Mouse (Mus musculus) heart, embryonic 11.5 days (tissue): Measurements from ENCODE around the gene Dhrs13. TPM values are rescaled to one million over a fixed set of nuclear protein-coding genes. Genes with fewer than 3 reads are reported as not detected.
A peak's percentile ranks its signal among the peaks of the same experiment; 100 is the strongest.

Experiments used
- ATAC-seq: fragments of 200-750 bp; cut with Nextera tagmentation; replicated peaks from 2 replicates; pipeline ENCODE4 v1.8.0; 2017; ENCODE audit warnings: moderate library complexity; ENCODE audit not compliant: insufficient number of reproducible peaks, low FRiP score, low TSS enrichment
- H3K27ac ChIP-seq: fragments of 300-500 bp; sonication (generic); 2 replicates; pipeline ENCODE4 v1.5.1; 2014; ENCODE audit warnings: mild to moderate bottlenecking, low read depth, low read length
- H3K27me3 ChIP-seq: fragments of 300-500 bp; sonication (generic); 2 replicates; pipeline ENCODE4 v1.6.1; 2014; ENCODE audit warnings: mild to moderate bottlenecking, low read length, mixed read lengths; ENCODE audit not compliant: control insufficient read depth, insufficient read depth
- H3K36me3 ChIP-seq: fragments of 300-500 bp; sonication (generic); 2 replicates; pipeline ENCODE4 v1.6.1; 2014; ENCODE audit warnings: mild to moderate bottlenecking, low read length, moderate library complexity, mixed read lengths; ENCODE audit not compliant: control insufficient read depth, insufficient read depth
- H3K4me1 ChIP-seq: fragments of 300-500 bp; sonication (generic); 2 replicates; pipeline ENCODE4 v1.6.1; 2014; ENCODE audit warnings: low read length; ENCODE audit not compliant: control insufficient read depth, insufficient read depth
- H3K4me2 ChIP-seq: fragments of 300-500 bp; sonication (generic); 2 replicates; pipeline ENCODE4 v1.6.1; 2014; ENCODE audit warnings: mild to moderate bottlenecking, moderate library complexity
- H3K4me3 ChIP-seq: fragments of 300-500 bp; sonication (generic); 2 replicates; pipeline ENCODE4 v1.5.1; 2014; ENCODE audit warnings: low read depth, low read length
- H3K9ac ChIP-seq: fragments of 300-500 bp; sonication (generic); 2 replicates; pipeline ENCODE4 v1.6.1; 2014; ENCODE audit warnings: mild to moderate bottlenecking, low read depth, low read length, moderate library complexity
- H3K9me3 ChIP-seq: fragments of 300-500 bp; sonication (generic); replicated peaks from 2 replicates; pipeline ENCODE4 v1.6.1; 2016; ENCODE audit warnings: low read length; ENCODE audit not compliant: control insufficient read depth
- WGBS: fragments of 180-500 bp; shearing (Covaris S2); extraction: QIAGEN DNeasy Blood & Tissue Kit; methylation state at CpG from one replicate; pipeline ENCODE4 v1.1.7; 2014; ENCODE audit not compliant: insufficient replicate concordance; 5-methylcytosine and 5-hydroxymethylcytosine counted together
- polyA plus RNA-seq: library from polyadenylated mRNA; unstranded; fragments of >200 nt; fragmentation: Nextera tagmentation; extraction: Ambion mirVana; gene quantifications from 2 replicates; pipeline ENCODE4 v1.2.1, GENCODE M21; 2014

The Dhrs13 gene
- 12.3 and 15.8 TPM in 2 replicates for polyA plus RNA-seq

DNA sequence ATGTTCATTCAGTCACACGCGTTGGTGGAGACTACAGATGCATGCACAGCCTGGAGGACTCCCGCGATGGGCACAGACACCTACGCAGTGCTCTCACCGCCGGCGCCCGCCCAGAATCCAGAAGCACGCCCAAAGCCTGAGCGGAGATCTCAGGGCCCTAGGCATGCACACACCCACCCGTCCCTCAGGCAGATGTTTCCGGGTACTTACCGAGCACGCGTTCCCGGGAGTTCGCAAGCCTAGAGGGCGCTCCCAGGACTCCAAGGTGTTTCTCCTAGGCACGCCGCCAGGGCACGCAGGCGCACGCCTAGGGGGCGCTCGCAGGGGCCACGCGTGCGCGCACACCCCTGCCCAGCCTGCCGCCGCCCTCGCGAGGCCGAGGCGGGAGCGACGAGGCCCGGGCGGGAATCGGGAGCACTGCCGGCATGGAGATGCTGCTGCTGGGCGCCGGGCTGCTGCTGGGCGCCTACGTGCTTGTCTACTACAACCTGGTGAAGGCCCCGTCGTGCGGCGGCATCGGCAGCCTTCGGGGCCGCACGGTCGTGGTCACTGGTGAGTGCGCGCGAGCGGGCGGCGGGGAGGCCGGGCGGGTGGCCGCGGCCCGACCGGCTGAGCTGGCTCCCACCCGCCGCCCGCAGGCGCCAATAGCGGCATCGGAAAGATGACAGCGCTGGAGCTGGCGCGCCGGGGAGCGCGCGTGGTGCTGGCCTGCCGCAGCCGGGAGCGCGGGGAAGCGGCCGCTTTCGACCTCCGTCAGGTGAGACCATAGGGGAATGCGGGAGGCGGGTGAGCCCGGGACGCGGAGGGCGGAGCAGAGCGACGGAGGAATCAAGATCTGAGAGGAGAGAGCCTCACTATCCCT, at the start of gene Dhrs13:
Dhrs13 (plus strand) TSS at position 334 of the 862 bp plus-strand sequence.
- ATAC-seq, result peak; percentile 83
- H3K36me3 ChIP-seq, result peaks cover 17% of the 10 kb centered on the region
- under 1% methylated on average over 96 of the region's 96 CpGs for WGBS
- peak within 1 kb of the TSS; percentile 97 for H3K4me2 ChIP-seq
- peak within 1 kb of the TSS; percentile 73 for H3K4me3 ChIP-seq
- peak within 1 kb of the TSS; percentile 86 for H3K27ac ChIP-seq
- no peaks in the 10 kb centered on the region for H3K9me3 ChIP-seq
- peaks cover 17% of the 10 kb centered on the region for H3K4me1 ChIP-seq
- no peaks in the 10 kb centered on the region for H3K27me3 ChIP-seq
- H3K9ac ChIP-seq, result peak within 1 kb of the TSS; percentile 85

DNA sequence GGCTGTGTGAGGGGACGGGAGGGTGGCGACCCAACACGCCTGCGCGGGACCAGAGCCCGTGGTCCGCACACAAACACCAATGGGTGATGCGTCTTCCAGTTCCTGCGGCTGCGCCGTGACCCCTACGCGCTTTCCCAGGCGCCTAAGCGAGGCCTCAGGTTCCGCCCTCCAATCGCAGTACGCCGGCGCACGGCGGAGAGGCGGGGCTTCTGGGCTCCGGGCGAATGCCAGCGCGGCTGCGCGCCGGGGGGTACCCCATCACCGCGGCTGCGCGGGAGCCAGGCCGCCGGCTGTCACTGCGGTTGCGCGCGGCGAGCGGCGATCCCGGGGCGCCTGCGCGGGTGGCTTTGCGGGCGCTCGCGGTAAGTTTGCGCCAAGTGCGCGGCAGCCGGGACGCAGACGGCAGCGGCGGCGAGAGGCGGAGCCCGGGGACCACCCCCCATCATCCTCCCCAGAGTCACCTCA, 49.6 kb upstream of the Dhrs13 start, which contains the start of gene Phf12:
Phf12 (plus strand) TSS at position 314 of the 465 bp plus-strand sequence.
- peaks cover 12% of the 10 kb centered on the region for H3K27me3 ChIP-seq

DNA sequence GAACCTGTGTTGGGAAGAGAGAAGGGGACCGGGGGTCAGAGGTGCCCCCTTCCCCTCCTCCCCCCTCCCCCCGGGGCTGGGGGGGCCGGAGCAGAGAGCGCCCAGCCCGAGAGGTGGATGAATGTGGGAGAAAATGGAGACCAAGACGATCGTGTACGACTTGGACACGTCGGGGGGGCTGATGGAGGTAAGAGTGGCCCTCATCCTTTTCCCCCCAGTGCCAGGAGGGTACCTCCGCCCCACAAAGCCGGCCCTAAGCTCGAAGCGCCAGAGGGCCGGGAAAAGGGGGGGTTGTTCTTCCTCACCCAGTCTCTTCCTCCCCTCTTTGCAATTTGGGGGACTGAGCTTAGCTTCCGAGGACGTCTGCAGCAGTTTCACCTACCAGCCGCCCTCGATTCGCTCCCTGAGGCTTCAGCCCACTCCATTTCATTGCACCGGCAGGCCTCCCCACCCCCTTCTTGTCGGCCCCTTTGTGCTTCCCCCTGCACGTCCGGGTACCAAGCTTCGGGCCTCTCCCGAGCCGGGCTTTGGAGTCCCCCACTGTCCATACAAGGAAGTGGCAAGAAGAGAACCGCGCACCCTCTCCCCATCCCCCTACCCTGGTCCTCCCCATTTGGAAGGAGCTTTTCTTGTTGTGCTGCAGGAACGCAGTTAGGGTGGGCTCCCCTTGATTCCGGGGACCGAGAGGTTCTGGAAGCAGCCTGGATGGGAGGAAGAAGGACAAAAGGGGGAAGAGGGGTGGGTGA, 48.7 kb upstream of the Dhrs13 start:
- Histone ChIP-seq H3K4me1 (peaks cover 9% of the 10 kb centered on the region; the same call in 1 of the 2 replicates), H3K4me2 (peak overlapping the region; percentile 77), H3K36me3 (peaks cover under 1% of the 10 kb centered on the region), H3K27ac (peak overlapping the region; percentile 97), H3K9me3 (no peaks in the 10 kb centered on the region), H3K9ac (peak overlapping the region; percentile 87), H3K4me3 (peak overlapping the region; percentile 79), H3K27me3 (peaks cover 3% of the 10 kb centered on the region; the same call in 1 of the 2 replicates)
- no peak for ATAC-seq
- WGBS, result under 1% methylated on average over 32 of the region's 32 CpGs

More for the DNA sequence above, 49.6 kb upstream of the Dhrs13 start, which contains the start of gene Phf12:
- peak within 1 kb of the TSS; percentile 77 for H3K4me2 ChIP-seq
- WGBS, result under 1% methylated on average over 57 of the region's 62 CpGs
- H3K4me1 ChIP-seq, result peaks cover 9% of the 10 kb centered on the region; the same call in 1 of the 2 replicates
- H3K9me3 ChIP-seq, result no peaks in the 10 kb centered on the region
- peak within 1 kb of the TSS; percentile 97 for H3K27ac ChIP-seq
- peak within 1 kb of the TSS; percentile 79 for H3K4me3 ChIP-seq
- H3K9ac ChIP-seq, result peak within 1 kb of the TSS; percentile 87
- H3K36me3 ChIP-seq, result no peaks in the 10 kb centered on the region
- peak; percentile 91 for ATAC-seq

DNA sequence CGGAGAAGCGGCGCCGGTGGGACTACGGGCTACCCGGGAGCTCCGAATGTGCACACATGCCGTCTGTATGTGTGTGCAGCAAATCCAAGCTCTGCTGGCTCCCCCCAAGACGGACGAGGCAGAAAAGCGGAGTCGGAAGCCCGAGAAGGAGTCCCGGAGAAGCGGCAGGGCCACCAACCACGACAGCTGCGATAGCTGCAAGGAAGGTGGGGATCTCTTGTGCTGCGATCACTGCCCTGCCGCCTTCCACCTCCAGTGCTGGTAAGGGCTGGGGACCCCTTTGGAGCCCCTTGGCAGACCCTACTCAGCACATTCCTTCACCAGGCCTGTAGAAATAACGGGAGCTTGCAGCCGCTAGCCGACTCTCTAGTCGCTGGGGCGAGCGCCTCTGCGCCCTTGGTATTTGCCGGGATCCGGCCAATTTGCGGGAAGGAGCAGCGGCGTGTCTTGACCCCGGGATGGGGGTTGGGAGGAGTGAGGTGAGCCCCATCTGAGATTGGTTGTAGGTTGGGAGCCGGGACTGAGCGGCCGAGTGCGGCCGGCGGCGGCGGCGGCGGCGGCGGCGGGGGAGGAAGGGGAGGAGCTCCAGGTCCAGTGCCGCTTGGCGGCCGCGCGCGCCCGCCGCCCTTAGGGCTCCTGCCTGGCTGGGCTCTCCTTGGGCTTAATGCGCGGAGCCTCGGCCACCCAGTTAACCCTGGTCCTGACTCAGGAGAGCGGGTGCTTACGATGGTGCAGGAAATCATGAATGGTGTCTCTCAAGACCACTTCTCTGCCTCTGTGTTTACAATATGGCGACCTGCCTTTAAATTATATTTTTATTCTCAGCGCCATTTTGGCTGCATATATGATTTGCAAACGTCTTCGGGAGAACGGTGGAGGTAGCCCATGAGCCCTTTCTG, 47.9 kb upstream of the Dhrs13 start:
- no peak for ATAC-seq
- H3K9me3 ChIP-seq, result no peaks in the 10 kb centered on the region
- H3K4me1 ChIP-seq, result peaks cover 9% of the 10 kb centered on the region; the same call in 1 of the 2 replicates
- H3K36me3 ChIP-seq, result peaks cover 9% of the 10 kb centered on the region
- H3K4me2 ChIP-seq, result peak overlapping the region; percentile 77
- peak overlapping the region; percentile 97 for H3K27ac ChIP-seq
- WGBS, result under 1% methylated on average over 63 of the region's 63 CpGs
- peak overlapping the region; percentile 87 for H3K9ac ChIP-seq
- peak overlapping the region; percentile 79 for H3K4me3 ChIP-seq
- H3K27me3 ChIP-seq, result no peaks in the 10 kb centered on the region

DNA sequence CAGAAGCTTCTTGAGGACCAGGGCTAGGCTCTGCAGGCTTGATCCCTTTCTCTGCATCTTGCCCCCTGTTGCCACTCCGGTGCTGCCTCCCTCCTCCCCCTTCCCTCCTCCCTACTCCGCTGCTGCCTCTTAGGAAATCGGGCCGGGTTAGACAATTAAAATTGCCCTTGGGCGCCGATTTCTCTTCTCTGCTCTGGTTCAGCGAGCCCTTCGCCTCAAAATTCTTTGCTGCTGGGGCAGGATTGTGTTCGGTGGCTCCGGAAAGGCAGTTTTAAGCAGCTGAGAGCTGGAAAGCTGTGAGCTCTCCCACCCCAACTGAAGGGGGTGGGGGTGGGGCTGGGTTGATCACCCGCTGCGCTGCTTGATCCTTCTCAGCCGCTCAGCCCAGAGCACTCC, 47.2 kb upstream of the Dhrs13 start:
- under 1% methylated on average over 13 of the region's 13 CpGs for WGBS
- Histone ChIP-seq H3K27me3 (no peaks in the 10 kb centered on the region), H3K9me3 (no peaks in the 10 kb centered on the region), H3K4me1 (peaks cover 9% of the 10 kb centered on the region; the same call in 1 of the 2 replicates), H3K9ac (peak overlapping the region; percentile 87), H3K4me3 (peak overlapping the region; percentile 79), H3K36me3 (peaks cover 9% of the 10 kb centered on the region), H3K27ac (peak overlapping the region; percentile 97), H3K4me2 (peak overlapping the region; percentile 77)
- no peak for ATAC-seq

DNA sequence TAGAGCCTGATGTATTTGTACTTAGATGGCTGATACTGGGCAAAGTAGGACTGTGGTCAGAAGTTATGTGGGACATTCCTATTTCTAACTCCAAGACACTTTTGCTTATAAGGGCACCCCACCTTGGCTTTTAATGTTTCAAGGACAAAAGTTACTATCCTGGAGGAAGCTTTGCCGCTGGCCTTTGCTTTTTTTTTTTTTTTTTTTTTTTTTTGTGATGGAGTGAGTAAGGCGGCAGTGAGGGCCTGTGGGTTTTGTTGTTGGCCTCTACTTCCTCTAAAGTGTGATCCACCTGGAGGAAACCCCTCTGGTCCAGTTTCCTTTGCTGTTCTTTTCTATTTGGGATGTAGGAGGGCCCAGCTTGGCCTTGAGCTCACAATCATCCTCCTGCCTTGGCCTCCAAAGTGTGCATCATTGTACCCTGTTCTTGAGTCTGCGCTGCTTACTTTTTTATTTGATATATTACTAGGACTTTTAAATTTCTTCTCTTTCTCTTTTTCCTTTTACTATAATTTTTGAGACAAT, 46.5 kb upstream of the Dhrs13 start:
- peak overlapping the region; percentile 87; the same call in 1 of the 2 replicates for H3K9ac ChIP-seq
- peak overlapping the region; percentile 79 for H3K4me3 ChIP-seq
- peak overlapping the region; percentile 97; the same call in 1 of the 2 replicates for H3K27ac ChIP-seq

DNA sequence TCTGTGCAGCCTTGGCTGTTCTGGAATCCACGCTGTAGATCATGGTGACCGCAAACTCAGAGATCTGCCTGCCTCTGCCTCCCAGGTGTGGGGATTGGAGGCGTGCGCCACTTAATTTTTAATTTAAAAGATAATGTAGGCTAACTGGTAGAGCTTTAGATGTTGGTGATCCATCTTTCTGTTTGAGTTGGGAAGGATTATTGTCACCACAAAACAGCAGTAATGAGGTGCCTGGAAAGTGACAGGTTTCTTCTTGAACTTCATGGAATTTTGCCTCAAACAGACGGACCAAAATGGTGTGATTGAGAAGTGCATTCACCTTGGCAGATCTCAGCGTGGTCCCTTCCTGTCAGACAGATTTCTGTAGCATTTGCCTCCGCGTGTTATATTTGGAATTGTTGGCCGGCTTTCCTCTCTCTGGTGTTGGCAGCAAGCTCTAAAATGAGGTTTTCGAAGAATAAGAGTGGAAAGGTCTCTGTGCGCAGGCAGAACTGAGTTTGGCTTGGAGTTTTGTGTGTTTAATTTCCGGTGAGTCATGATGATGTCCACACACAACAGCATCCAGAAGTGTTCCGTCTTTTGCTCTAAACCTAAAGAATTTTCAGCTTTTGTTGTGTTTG, 42.9 kb upstream of the Dhrs13 start:
- H3K4me1 ChIP-seq, result peaks cover 9% of the 10 kb centered on the region; the same call in 1 of the 2 replicates
- no peak overlapping the region for H3K9ac ChIP-seq
- no peak for ATAC-seq
- H3K27ac ChIP-seq, result 0 out of 2 replicates have a peak overlapping the region, but pooled peaks have one; percentile 18
- 89% methylated on average over 13 of the region's 13 CpGs for WGBS
- H3K9me3 ChIP-seq, result no peaks in the 10 kb centered on the region
- no peak overlapping the region for H3K4me3 ChIP-seq
- no peak overlapping the region for H3K4me2 ChIP-seq
- peaks cover 9% of the 10 kb centered on the region for H3K36me3 ChIP-seq
- no peaks in the 10 kb centered on the region for H3K27me3 ChIP-seq

More for the DNA sequence above, 46.5 kb upstream of the Dhrs13 start:
- H3K9me3 ChIP-seq, result no peaks in the 10 kb centered on the region
- H3K27me3 ChIP-seq, result no peaks in the 10 kb centered on the region
- H3K36me3 ChIP-seq, result peaks cover 9% of the 10 kb centered on the region
- 86% methylated on average over 3 of the region's 3 CpGs for WGBS
- H3K4me1 ChIP-seq, result peaks cover 9% of the 10 kb centered on the region; the same call in 1 of the 2 replicates
- ATAC-seq, result no peak
- peak overlapping the region; percentile 77 for H3K4me2 ChIP-seq
